Mouse (Mus musculus) liver, embryonic 15.5 days (tissue): ENCODE measurements around the gene Bmp4. TPM values are rescaled to one million over a fixed set of nuclear protein-coding genes. Genes with fewer than 3 reads are reported as not detected.
A peak's percentile ranks its signal among the peaks of the same experiment; 100 is the strongest.

Experiments
- ATAC-seq: fragments of 200-750 bp; cut with Nextera tagmentation; 2 replicates; pipeline ENCODE4 v1.8.0; 2017; ENCODE audit warnings: moderate number of reproducible peaks, mild to moderate bottlenecking, moderate library complexity; ENCODE audit not compliant: insufficient read depth
- H3K27ac ChIP-seq: fragments of 300-500 bp; sonication (generic); replicated peaks from 2 replicates; pipeline ENCODE4 v1.5.1; 2015; ENCODE audit warnings: mild to moderate bottlenecking, inconsistent platforms
- H3K27me3 ChIP-seq: fragments of 300-500 bp; sonication (generic); 2 replicates; pipeline ENCODE4 v1.6.1; 2015; ENCODE audit warnings: mild to moderate bottlenecking, inconsistent platforms
- H3K36me3 ChIP-seq: fragments of 300-500 bp; sonication (generic); replicated peaks from 2 replicates; pipeline ENCODE4 v1.6.1; 2015; ENCODE audit warnings: moderate library complexity, mild to moderate bottlenecking, inconsistent platforms
- H3K4me1 ChIP-seq: fragments of 300-500 bp; sonication (generic); replicated peaks from 2 replicates; pipeline ENCODE4 v1.6.1; 2015; ENCODE audit warnings: inconsistent platforms
- H3K4me2 ChIP-seq: fragments of 300-500 bp; sonication (generic); 2 replicates; pipeline ENCODE4 v1.6.1; 2015; ENCODE audit warnings: moderate library complexity, mild to moderate bottlenecking, inconsistent platforms
- H3K4me3 ChIP-seq: fragments of 300-500 bp; sonication (generic); replicated peaks from 2 replicates; pipeline ENCODE4 v1.5.1; 2015; ENCODE audit warnings: mild to moderate bottlenecking, inconsistent platforms
- H3K9ac ChIP-seq: fragments of 300-500 bp; sonication (generic); 2 replicates; pipeline ENCODE4 v1.6.1; 2015; ENCODE audit warnings: moderate library complexity, mild to moderate bottlenecking, inconsistent platforms
- H3K9me3 ChIP-seq: fragments of 300-500 bp; sonication (generic); replicated peaks from 2 replicates; pipeline ENCODE4 v1.6.1; 2016; ENCODE audit warnings: inconsistent platforms
- WGBS: fragments of 180-500 bp; shearing (Covaris S2); methylation state at CpG from one replicate; pipeline ENCODE4 v1.1.7; 2015; ENCODE audit warnings: mixed read lengths; ENCODE audit not compliant: insufficient replicate concordance; 5-methylcytosine and 5-hydroxymethylcytosine counted together
- polyA plus RNA-seq: library from polyadenylated mRNA; unstranded; fragments of >200 nt; fragmentation: Nextera tagmentation; extraction: Ambion mirVana; gene quantifications from 2 replicates; pipeline ENCODE4 v1.2.1, GENCODE M21; 2015

The Bmp4 gene
- polyA plus RNA-seq, 1 experiment from 2014 or later = 0.89 TPM

DNA sequence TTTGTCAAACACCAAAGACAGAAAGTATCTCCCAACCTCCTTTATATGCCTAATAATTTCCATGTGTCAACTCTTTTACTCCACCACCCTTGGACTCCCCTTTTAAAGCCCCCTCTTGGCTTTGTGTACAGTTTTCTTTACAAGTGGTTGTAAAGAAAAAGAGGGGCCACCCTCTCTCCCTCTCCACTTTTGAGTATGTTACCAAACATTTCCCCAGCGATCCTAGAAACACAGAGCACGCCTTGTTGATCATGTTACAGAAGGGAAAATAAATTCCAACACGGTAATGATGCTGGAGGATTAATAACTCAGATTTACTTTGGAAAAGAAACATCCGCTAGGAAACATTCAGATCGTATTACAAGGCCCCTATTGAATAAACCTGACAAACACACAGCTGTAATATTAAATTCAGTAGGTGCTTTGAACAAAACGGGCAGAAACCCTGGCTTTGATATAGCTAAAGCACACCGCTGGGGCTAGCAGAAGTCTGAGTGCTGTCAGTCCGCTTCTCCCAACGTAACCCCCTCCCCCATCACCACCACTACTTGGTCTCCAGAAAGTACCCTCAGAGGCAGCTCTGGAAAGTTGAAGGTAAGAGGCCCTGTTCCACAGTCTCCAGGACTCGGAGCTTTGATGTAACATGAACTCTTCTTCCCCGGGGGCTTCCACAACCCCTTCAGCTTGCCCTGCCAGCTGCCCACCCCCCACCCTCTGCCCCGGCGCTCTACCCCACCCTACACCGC, 5.3 kb downstream of the Bmp4 start:
- 25% methylated on average over 14 of the region's 14 CpGs for WGBS

DNA sequence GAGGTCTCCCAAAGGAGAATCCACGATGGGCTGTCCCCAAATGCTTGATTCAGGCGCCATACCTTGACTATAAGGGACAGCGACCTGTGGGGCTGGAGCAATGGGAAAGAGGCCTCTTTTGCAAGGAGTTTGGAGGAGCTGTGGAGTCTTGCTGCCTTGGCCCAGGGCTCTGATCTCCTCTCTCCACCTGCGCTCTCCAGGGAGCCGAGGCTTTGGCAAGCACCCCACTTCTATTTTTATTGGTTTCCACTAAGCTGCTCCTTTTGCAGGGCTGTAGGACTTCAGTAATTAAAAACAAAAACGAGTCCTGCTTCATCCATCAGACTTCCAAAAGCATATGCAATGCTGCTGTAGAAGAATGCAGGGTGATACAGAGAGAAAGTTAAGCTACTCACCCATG, 9.0 kb downstream of the Bmp4 start:
- Histone ChIP-seq H3K4me2 (no peak overlapping the region), H3K27ac (no peak overlapping the region), H3K4me1 (0 out of 2 replicates have a peak, but pooled peaks cover 4% of the 10 kb centered on the region), H3K4me3 (no peak overlapping the region), H3K36me3 (no peaks in the 10 kb centered on the region), H3K27me3 (peaks cover 74% of the 10 kb centered on the region), H3K9me3 (no peaks in the 10 kb centered on the region), H3K9ac (no peak overlapping the region)
- WGBS = 37% methylated on average over 6 of the region's 6 CpGs
- no peak for ATAC-seq

More for the DNA sequence above, 5.3 kb downstream of the Bmp4 start:
- no peak for ATAC-seq
- peak overlapping the region; percentile 53 for H3K4me3 ChIP-seq
- peaks cover 10% of the 10 kb centered on the region for H3K4me1 ChIP-seq
- no peak overlapping the region for H3K9ac ChIP-seq
- H3K36me3 ChIP-seq = no peaks in the 10 kb centered on the region
- H3K27me3 ChIP-seq = peaks cover 97% of the 10 kb centered on the region
- no peaks in the 10 kb centered on the region for H3K9me3 ChIP-seq
- peak overlapping the region; percentile 63 for H3K4me2 ChIP-seq
- no peak overlapping the region for H3K27ac ChIP-seq

DNA sequence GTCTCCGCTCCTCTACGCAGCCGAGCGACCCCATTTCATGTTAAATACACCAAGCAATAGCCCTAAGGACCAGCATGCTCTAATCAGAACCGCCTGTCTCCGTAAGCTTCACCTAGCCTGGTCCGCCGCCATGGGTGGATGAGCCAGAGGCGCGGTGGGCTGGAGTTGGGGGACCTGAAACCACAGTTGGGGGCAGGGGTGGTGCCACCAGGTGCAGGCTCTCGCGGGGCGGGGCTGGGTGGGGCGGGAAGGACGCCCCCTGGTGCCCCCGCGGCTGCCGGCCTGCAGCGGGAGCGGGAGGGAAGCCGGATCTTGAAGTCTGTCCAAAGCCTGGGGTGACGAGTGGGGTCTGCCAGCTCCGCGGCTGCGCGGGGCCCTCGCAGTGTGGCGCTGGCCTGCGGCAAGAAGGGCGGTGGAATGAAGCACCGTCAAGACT, 10.2 kb downstream of the Bmp4 start:
- Histone ChIP-seq H3K4me3 (peak overlapping the region; percentile 30), H3K4me2 (peak overlapping the region; percentile 58), H3K9ac (no peak overlapping the region), H3K4me1 (0 out of 2 replicates have a peak, but pooled peaks cover 4% of the 10 kb centered on the region), H3K9me3 (no peaks in the 10 kb centered on the region), H3K36me3 (no peaks in the 10 kb centered on the region), H3K27ac (no peak overlapping the region), H3K27me3 (peaks cover 62% of the 10 kb centered on the region)
- 13% methylated on average over 31 of the region's 31 CpGs for WGBS
- ATAC-seq = no peak

DNA sequence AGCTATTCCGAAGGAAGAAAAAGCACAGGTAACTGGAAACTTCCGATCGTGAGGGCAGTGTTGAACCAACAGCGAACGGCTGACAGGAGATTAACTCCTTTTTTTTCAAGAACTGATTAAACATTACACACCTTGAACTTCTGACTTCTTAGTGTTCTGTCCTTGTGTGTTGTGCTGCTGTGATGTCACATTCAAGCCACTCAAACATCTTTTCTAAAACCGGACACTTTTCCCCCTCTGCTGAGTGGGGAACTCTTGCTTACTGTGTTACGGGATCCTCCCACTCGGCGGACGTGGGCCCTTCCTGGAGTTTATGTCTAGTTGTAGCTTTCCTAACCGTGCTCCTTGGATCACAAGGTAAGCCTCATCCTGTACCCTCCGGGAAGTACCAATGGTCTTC, 11.2 kb downstream of the Bmp4 start, which contains the start of gene Gm15217:
Gene Gm15217 (plus strand): TSS at position 130 of the 400 bp plus-strand sequence.
- no peak within 1 kb of the TSS for H3K9ac ChIP-seq
- no peaks in the 10 kb centered on the region for H3K36me3 ChIP-seq
- WGBS = 74% methylated on average over 12 of the region's 12 CpGs
- H3K27me3 ChIP-seq = peaks cover 52% of the 10 kb centered on the region
- no peak within 1 kb of the TSS for H3K27ac ChIP-seq
- ATAC-seq = no peak
- peak within 1 kb of the TSS; percentile 58 for H3K4me2 ChIP-seq
- H3K9me3 ChIP-seq = no peaks in the 10 kb centered on the region
- 0 out of 2 replicates have a peak, but pooled peaks cover 4% of the 10 kb centered on the region for H3K4me1 ChIP-seq
- peak within 1 kb of the TSS; percentile 30; the same call in 1 of the 2 replicates for H3K4me3 ChIP-seq

DNA sequence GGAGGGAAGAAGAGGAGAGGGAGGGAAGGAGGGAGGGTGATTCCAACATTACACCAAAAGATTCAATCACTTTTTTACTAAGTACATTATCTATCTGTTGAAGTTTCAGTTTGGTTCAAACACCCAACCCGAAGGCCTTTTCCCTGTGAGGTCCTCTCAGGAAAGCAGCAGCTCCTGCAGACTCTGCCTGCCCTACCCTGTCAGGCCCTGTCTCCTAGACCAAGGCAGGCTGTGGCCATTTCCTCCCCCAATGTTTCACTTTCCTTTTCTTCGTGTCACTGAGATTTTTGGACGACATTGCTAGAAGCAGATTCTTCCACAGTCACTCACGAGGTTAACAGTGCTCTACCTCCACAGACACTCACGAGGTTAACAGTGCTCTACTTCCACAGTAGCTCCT, 14.7 kb downstream of the Bmp4 start:
- no peak overlapping the region for H3K4me3 ChIP-seq
- ATAC-seq = no peak
- peaks cover 21% of the 10 kb centered on the region for H3K27me3 ChIP-seq
- WGBS = 32% methylated on average over 5 of the region's 5 CpGs
- 0 out of 2 replicates have a peak, but pooled peaks cover 4% of the 10 kb centered on the region for H3K4me1 ChIP-seq
- no peaks in the 10 kb centered on the region for H3K36me3 ChIP-seq
- no peaks in the 10 kb centered on the region for H3K9me3 ChIP-seq
- no peak overlapping the region for H3K9ac ChIP-seq
- H3K4me2 ChIP-seq = no peak overlapping the region
- H3K27ac ChIP-seq = no peak overlapping the region

DNA sequence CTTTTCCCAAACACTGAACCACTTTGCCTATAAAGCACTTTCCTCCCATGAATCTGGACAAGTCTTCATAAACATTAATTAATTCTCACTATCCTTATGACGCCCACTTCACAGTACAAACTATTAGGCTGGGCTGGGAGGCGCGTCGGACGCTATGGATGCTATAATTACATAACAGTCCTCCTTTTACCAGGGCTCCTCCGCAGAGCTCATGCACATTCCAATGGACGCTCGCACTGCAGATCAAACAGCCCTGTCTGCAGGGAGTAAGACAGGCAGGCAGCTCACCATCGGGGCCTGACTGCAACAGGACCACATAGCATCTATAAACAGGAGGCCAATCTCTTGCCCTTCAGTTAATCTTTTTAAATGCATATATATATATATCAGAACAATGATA, 18.0 kb downstream of the Bmp4 start:
- no peak overlapping the region for H3K9ac ChIP-seq
- no peaks in the 10 kb centered on the region for H3K4me1 ChIP-seq
- no peaks in the 10 kb centered on the region for H3K27me3 ChIP-seq
- ATAC-seq = no peak
- no peaks in the 10 kb centered on the region for H3K9me3 ChIP-seq
- H3K27ac ChIP-seq = no peak overlapping the region
- WGBS = 65% methylated on average over 9 of the region's 9 CpGs
- no peaks in the 10 kb centered on the region for H3K36me3 ChIP-seq
- H3K4me2 ChIP-seq = no peak overlapping the region
- H3K4me3 ChIP-seq = no peak overlapping the region

DNA sequence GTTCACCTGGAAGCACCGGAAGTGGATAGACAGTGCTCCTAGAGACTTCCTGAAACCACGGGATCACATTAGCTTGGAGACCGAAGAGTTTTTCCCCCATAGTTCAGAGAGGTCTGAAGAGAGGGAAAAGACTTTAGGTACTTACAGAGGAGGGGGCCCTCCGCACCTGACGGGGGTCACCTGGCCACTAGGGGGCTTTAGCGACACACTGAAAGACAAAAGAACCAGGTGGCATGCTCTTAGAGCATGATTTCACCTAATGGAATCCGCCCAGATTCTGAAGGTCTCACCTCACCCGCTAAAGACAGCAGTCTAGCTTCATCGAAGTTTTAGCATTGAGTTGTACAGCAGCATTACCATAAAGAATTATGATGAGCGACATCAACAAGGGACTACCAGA, 27.3 kb downstream of the Bmp4 start:
- H3K9ac ChIP-seq = no peak overlapping the region
- no peaks in the 10 kb centered on the region for H3K4me1 ChIP-seq
- no peaks in the 10 kb centered on the region for H3K9me3 ChIP-seq
- no peak overlapping the region for H3K27ac ChIP-seq
- 35% methylated on average over 10 of the region's 10 CpGs for WGBS
- no peak for ATAC-seq
- H3K36me3 ChIP-seq = no peaks in the 10 kb centered on the region
- H3K4me2 ChIP-seq = no peak overlapping the region
- H3K4me3 ChIP-seq = no peak overlapping the region
- no peaks in the 10 kb centered on the region for H3K27me3 ChIP-seq

DNA sequence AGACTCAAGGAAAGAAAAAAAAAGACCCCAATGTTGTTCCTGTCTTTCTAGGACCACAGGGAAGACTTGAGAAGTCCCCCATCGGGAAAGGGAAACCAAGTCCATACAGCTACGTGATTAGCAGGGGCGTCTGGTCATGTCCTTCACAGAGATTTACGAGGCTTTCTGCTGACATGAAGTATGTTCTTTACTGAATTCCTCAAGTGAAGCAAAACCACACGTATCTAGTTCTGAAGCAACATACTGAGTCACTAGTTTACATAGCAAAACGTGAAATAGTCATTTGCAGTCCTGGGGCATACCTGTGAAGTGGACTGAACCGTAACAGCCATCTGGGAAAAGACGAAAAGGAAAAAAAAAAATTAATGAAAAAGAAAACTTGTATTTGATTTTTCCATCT, 32.8 kb downstream of the Bmp4 start:
- Histone ChIP-seq H3K27ac (no peak overlapping the region), H3K9ac (no peak overlapping the region), H3K4me3 (no peak overlapping the region), H3K9me3 (no peaks in the 10 kb centered on the region), H3K36me3 (no peaks in the 10 kb centered on the region), H3K4me1 (no peaks in the 10 kb centered on the region), H3K27me3 (no peaks in the 10 kb centered on the region), H3K4me2 (no peak overlapping the region)
- WGBS = 54% methylated on average over 8 of the region's 8 CpGs
- ATAC-seq = no peak

DNA sequence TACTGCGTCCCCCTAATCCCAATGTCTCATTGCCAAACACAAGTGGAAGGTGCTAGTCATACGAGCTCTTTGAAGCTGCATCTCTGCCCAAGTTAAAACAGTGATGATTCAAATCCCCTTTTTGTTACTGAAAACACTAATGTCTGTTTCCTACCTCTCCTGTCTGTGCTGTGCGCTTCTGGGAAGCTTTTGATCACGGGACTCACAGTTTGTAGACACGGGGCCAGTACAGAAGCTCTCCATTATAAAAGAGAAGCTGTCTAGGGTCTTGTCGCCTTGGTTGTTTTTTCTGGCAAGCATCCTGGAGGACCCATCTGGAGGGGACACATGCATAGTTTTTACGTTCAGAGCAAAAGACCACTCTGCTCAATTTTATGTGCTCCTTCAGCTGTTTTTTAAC, 33.2 kb downstream of the Bmp4 start:
- WGBS = 62% methylated on average over 7 of the region's 7 CpGs
- no peak overlapping the region for H3K9ac ChIP-seq
- no peak overlapping the region for H3K27ac ChIP-seq
- no peak for ATAC-seq
- no peaks in the 10 kb centered on the region for H3K36me3 ChIP-seq
- H3K9me3 ChIP-seq = no peaks in the 10 kb centered on the region
- H3K27me3 ChIP-seq = no peaks in the 10 kb centered on the region
- H3K4me1 ChIP-seq = no peaks in the 10 kb centered on the region
- no peak overlapping the region for H3K4me3 ChIP-seq
- H3K4me2 ChIP-seq = no peak overlapping the region

DNA sequence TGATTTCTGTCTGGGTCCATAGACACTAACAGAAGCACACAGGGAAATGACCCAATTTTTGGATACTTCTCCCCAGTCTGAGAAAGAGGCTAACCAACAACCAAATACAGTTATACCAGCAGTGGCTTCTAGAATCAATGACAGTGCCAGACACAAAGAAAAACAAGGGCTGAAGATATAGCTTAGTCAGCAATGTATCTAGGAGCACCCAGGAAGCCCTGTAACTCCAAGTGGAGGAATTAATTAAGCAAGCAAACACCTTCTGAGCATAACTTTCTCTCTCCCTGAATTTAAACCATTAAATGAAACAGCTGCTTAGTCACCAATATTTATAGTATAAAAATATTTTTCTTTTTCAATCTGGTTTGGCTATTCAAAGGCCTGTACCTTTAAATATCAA, 45.7 kb downstream of the Bmp4 start:
- no peaks in the 10 kb centered on the region for H3K4me1 ChIP-seq
- no peaks in the 10 kb centered on the region for H3K36me3 ChIP-seq
- H3K4me2 ChIP-seq = no peak overlapping the region
- H3K27me3 ChIP-seq = no peaks in the 10 kb centered on the region
- no peak for ATAC-seq
- no peak overlapping the region for H3K27ac ChIP-seq
- H3K9ac ChIP-seq = no peak overlapping the region
- no peak overlapping the region for H3K4me3 ChIP-seq
- no peaks in the 10 kb centered on the region for H3K9me3 ChIP-seq

DNA sequence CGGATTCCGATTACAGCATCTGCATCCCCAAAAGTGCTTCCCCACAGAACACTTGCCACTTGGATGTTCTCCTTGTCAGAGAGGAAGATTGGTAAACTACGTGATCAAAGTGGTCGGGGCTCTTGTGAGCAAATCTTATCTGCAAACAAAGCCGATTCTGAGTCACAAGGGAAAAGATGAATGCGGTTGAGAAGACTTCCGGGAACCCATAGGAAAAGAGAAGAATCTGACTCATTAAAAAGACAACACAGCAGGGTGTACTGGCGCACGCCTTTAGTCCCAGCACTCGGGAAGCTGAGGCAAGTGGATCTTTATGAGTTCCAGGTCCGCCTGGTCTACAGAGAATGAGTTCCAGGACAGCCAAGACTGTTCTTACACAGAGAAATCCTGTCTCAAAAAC, 51.7 kb downstream of the Bmp4 start:
- Histone ChIP-seq H3K36me3 (no peaks in the 10 kb centered on the region), H3K4me1 (no peaks in the 10 kb centered on the region), H3K9me3 (no peaks in the 10 kb centered on the region), H3K27me3 (no peaks in the 10 kb centered on the region), H3K4me3 (no peak overlapping the region), H3K27ac (no peak overlapping the region), H3K4me2 (no peak overlapping the region), H3K9ac (no peak overlapping the region)
- ATAC-seq = no peak
- WGBS = 54% methylated on average over 11 of the region's 11 CpGs
